Mouse (Mus musculus) heart, postnatal 36 days (tissue): ENCODE data around the gene Bud23. TPM values are rescaled to one million over a fixed set of nuclear protein-coding genes. Genes with fewer than 3 reads are reported as not detected.
A peak's percentile ranks its signal among the peaks of the same experiment; 100 is the strongest.
"Not testable (repeated sequence)": the region's sequence is repeated elsewhere in the genome, so short reads cannot be mapped to it uniquely, and the experiment has no call there.

Experiments
- DNase-seq, 2 experiments: peaks; one replicate each; pipeline ENCODE4 v3.0.0; 2021 to 2022
- intact Hi-C: fragments of 180-260 bp; cut with DNase I; formaldehyde crosslinking; loops from one replicate; pipeline ENCODE4 v1.15.1; 2025
- total RNA-seq, 2 experiments: library from RNA; stranded (reverse); gene quantifications; 2 replicates each; pipeline ENCODE4 v1.2.3; 2021

The Bud23 gene
- 10 to 100 TPM; 21.2 to 24.7 TPM for total RNA-seq

DNA sequence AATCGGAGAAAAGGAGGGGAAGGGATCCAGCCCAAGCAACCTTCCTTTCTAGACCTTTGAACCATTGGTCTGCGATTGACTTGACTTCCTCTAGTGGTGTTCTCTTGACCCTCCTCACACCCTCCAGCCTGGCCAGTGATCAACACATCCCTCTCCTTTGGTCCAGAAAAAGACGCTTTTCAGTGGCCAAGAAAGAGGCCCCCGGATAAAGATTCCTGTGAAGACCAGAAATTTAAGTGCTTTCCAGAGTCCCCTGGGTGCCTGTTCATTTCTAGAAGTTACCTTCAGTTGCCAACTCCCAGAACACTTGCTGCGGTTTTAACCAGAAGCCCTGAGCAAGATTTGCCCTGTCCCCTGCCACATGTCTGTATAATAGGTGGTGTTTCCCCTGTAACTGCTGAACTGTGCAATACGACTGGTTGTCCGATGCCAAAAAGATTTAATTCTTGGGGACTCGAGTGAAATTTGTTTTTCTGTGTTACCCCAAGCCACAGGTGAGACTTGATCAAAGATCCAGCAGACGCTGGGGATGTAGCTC is at the start of gene Bud23:
Bud23 (minus strand) TSS at position 51 of the 538 bp plus-strand sequence.
- not testable (repeated sequence) for DNase-seq
- intact Hi-C loops = loop anchor here (2.0 to 5.0 kb wide), 2 partner anchors 50 to 122 kb away; partner anchors contain the start of gene Baz1b

DNA sequence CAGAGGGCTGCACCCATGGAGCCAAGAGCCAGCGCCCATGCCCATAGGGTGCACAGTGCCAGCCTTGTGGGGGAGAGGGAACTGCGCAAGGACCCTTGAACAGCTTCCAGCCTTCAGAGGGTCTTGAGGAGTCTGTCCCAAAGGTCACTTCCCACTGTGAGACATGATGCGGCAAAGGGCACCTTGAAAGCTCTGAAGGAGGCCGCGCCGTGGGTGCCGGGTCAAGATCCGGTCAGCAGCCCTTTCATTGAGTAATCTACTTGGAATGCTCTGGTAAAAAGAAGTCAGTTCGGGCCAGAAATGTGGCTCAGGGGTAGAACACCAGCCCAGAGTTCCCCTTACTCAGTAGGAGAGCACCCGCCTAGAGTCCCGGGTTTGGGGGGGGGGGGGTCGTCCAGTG is 49.0 kb upstream of the Bud23 start:
- DNase-seq = no peak
- intact Hi-C loops = no loop called here

DNA sequence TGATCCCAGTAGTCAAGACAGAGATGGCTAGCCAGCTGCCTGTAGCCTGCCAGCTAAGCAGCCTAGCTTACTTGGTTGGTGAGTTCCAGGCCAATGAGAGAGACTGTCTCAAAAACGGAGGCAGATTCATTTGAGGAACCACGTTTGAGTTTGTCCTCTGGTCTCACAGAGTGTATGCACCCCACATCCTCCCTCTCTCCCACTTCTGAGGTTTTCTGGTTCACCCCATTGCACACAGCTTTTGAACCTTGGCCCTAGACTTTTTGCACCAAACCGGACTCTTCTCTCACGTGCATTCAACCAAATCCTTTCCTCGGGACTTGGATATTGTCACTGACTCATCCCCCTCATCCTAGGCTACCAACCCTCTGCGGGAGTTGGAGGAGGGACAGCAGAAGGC is 45.2 kb upstream of the Bud23 start:
- intact Hi-C loops = no loop called here
- no peak for DNase-seq

DNA sequence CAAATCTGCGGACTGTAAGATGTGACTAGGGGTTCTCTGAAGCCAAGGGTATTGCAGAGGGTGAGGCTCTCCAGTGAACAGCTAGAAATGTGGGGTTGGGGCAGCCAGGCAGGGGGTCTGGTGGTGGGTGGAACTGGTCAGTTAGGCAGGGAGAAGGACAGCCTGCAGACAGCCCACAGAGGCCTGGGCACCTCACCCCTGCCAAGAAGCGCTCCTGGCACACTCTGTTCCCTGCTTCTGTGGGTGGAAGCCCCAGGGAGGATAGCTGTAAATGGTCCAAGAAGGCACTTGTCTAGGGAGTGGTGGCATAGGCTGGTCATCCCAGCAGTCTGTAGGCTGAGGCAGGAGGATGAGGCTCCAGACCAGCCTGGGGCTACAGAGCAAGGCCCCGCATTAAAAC is 44.7 kb upstream of the Bud23 start:
- intact Hi-C loops = no loop called here
- DNase-seq = no peak

DNA sequence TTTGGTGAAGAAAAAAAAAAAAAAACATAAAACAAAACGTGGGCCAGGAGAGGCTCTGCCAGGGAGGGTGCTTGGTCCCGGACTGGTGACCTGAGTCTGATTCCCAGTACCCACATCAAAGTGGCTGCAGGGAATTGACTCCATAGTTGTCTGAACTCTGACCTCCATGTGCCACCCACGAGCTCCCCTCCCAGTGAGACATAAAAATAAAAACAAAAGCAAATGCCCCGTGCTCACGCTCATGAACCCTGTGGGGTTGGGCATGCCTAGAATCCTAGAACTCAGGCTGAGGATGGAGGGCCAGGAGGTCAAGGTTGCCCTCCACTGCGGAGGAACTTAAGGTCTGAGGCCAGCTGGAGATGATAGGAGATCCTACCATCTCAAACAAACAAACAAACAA is 44.3 kb upstream of the Bud23 start:
- intact Hi-C loops = no loop called here
- no peak for DNase-seq

DNA sequence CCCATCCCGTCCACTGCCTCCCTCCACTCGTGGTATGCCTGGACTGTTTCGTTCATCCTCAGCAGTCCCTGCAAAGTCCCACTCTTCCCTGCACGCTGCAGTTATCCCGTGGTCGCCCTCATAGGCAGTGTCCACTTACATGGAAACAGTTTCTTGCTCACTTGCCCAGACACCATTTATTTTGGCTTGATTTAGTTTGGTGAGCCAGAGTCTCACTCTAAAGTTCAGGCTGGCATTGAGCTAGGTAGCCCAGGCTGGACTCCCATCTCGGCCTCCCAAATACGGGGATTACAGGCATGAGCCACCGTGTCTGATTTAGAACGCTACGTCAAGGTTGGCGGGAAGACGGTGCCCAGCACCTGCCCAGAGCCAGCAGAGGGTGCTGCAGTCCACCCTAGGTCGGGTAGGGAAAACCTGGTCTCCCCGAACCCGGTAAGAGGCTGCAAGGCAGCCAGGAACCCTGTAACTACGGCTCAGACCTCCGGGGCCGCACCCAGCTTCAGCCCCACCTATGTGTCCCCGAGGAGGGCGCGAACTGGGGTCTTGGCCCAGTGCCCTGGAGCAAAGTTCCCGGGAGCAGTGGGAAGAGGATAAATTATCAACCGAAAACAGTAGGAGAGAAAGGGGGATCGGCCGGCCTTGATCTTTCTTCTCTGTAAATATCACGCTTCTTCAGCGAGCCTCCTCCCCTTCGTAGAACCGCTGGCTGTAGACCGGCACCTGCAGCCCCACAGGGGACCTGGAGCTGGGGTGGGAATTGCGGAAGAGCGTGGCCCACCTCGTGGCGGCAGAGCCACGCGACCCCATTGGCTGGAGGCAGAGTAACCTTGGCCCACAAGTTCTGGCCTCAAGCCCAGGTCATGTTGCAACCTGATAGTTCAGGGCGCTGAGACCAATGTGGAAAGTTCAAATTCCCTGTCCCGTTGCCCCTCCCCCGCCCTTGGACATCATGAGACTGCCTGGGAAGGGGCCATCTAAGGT is 43.1 kb upstream of the Bud23 start:
- DNase-seq = peak; percentile 67 to 79
- intact Hi-C loops = no loop called here

DNA sequence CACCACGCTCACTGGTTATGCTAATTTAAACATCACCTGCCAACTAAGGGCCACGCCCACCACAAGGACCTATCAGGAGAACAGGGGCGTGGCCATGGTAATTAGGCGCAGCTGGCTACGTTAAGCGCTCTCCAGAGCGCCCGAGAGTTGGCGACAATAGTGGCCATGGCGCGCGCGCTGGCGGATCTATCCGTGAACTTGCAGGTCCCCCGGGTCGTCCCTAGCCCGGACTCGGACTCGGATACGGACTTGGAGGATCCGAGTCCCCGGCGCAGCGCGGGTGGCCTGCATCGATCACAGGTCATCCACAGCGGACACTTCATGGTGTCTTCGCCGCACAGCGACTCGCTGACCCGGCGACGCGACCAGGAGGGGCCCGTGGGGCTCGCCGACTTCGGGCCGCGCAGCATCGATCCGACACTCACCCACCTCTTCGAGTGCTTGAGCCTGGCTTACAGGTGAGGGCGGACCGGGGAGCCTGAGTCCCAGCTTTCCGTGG is 42.0 kb upstream of the Bud23 start:
- peak; percentile 76 to 77 for DNase-seq
- intact Hi-C loops = no loop called here

DNA sequence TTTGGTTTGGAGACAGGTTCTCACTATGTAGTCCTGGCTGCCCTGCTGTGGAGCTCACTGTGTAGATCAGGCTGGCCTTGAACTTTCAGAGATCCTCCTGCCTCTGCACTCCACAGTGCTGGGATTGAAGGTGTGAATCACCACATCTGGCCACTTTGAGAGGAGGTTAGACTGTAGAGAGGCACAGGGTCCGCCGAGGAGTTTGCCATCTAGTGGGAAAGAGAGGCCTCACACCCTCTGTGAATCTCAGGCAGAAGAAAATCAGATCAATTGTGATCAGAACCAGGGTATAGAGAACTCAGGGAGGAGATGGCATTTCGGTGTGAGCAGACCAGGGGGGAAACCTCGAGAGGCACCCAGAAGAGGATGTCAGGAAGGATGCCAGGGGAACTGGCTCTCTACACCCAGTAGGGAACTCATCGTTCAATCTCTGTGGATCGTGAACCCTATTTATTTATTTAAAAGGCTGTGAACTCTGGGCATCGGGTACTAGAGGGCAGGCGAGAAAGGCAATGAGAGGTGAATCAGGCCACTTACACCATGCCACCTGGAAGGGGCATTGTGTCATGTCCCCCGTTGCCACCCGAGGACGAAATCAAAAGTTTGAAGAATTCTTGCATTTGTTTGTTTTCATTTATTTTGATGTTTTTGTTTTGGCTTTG is 39.4 kb upstream of the Bud23 start:
- no peak for DNase-seq
- intact Hi-C loops = loop anchor here (5.0 kb wide), 1 partner anchor 87 kb away; no protein-coding TSS in a partner anchor

DNA sequence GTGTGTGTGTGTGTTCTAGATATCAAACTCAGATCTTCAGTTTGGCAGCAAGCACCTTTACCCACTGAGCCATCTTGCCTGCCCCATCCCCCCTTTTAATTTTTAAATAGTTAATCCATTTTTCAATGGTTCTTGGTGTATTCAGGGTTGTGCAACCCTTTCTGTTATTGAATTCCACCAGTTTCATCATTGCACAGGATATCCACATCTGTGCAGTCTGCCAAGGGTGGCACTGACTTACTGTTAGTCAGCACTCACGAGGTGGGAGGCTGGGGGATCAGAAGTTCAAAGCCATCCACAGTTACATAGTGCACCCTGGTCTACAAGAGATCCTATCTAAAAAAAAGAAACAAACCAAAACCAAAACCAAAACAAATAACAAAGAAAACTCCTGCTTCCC is 36.2 kb upstream of the Bud23 start:
- intact Hi-C loops = loop anchor here (5.0 kb wide), 1 partner anchor 84 kb away; no protein-coding TSS in a partner anchor
- DNase-seq = no peak

DNA sequence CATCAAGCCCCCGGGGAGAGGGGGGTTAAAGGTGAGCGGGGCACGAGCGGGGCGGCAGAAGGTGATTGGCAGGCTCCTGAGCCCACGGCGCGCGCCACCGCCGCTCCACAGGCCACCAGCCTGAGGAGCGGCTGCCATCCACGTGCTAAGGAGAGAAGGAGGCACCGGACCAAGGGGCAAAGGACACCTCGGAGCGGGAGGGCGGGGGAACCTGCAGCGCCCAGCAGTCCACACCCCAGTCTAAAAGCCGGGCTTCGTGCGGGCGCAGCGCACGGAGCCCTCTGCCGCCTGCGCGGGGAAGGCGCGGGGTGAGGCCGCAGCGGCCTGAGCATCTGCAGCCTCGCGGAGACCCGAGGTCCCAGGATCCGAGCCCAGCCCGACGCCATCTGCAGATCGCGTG is 24.9 kb upstream of the Bud23 start, which contains the start of gene Mlxipl:
Mlxipl (plus strand) TSS at position 238 of the 400 bp plus-strand sequence.
- no peak for DNase-seq
- intact Hi-C loops = no loop called here

DNA sequence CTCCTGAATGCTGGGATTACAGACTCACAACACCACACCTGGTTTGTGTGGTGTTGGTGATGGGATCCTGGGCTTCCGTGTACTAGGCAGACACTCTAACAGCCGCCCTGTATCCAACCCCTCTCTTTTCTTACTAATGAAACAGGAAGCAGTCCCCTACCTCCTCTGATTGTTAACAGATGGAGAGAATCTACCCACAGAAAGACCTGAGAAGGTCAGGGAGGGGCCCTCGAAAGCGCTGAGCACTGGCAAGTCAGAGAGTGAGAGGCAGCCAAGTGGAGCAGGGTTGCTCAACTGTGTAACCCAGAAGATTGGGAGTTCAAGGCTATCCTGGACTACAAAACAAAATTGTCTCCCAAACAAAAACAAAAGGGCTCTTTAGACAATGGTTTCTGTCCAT is 22.1 kb upstream of the Bud23 start:
- DNase-seq = no peak
- intact Hi-C loops = no loop called here

DNA sequence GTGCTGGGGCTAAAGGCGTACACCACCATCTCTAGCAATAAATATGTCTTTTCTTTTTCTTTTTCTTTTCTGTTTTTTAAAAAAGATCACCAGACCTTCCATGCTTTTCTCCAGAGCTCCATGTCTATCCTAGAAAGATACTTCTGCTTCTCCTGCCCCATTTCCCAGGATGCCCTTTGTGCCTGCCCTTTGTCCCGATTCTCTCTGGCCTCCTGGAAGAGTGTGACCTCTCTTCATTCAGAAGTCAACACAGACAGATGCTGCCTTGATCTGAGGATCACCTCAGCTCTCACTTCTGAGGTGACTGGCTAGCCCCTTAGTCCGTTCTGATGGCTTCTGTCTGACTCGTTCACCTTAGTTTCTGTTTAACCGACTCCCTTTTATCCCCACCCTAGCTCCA is 15.8 kb upstream of the Bud23 start:
- intact Hi-C loops = no loop called here
- no peak for DNase-seq

DNA sequence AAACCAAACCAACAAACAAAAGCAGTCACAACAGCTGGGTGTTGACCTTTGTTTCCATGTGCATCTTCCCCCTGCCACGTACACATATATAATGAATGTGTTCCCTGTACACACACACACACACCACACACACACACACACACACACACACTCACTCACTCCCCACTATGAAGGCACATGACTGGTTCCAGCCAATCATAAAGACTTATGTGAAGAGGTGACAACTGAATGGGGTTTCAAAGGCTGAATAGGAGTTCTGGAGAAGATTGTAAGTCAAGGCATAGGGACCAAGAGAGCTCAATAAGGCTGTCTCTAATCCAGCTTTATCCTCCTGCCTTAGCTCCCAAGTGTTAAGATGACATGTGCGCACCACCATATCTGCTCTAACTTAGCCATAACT is 14.8 kb upstream of the Bud23 start:
- intact Hi-C loops = loop anchor here (2.0 kb wide), 1 partner anchor 69 kb away; no protein-coding TSS in a partner anchor
- no peak for DNase-seq

DNA sequence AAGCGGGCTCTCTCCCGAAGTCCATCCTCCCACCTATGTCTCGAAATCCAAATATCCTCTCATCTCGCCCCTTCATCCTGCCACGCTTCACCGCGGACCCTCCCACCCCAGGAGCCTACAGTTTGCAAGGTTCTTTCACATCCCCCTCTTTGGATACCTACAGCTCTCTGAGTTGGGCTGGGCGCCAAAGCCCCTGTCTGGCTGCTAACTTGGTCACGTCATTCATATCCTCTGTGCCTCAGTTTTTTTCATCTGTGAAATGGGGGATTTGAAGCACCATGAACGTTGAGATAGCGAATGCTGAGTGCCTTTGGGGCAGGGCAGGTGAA is 13.7 kb upstream of the Bud23 start:
- DNase-seq = no peak
- intact Hi-C loops = loop anchor here (2.0 kb wide), 1 partner anchor 68 kb away; no protein-coding TSS in a partner anchor

DNA sequence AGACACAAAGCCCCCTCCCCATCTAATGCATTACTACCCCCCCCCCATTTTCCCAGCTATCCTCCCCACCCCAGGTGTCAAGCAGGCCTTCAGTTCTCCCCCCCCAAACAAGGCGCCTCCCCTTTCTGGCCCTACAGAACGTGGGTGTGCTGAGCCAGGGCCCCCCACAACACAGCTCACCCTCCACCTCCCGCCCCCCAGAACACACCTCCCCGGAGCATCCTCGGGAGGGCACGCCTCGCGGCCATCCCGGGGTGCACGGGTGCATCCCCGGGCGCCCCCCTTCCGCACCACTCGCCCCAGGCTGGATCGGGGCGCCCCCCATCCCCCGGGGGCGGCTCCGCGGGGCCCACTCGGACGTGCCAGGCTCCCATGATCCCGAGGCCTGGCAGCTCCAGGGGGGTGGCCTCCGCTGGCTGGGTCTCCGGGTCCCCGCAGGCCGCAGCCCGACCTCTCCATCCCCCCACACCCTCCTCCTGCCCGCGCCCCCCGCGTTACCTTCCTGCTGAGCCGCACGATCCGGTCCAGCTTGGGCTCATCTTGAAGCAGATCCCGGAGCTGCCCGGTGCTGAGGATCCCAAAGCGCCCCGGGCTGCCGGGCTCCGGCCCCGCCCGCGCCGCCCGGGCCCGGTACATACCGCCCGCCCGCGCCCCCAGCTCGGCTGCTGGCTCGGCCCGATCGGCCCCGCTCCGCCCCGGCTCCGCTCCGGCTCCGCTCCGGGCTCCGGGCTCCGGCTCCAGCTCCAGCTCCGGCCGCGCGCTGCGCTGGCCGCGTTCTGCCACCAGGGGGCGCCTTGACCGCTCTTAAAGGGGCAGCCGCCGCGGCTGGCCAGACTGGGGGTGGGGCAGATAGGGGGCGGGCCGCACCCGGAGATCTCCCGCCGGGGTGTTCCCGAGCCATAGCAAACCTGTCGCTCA is 13.1 kb upstream of the Bud23 start, which contains the start of gene Vps37d:
Vps37d (minus strand) TSS at position 703 of the 918 bp plus-strand sequence.
- intact Hi-C loops = loop anchor here (2.0 kb wide), 1 partner anchor 67 kb away; no protein-coding TSS in a partner anchor
- DNase-seq = peak; percentile 97 to 98

DNA sequence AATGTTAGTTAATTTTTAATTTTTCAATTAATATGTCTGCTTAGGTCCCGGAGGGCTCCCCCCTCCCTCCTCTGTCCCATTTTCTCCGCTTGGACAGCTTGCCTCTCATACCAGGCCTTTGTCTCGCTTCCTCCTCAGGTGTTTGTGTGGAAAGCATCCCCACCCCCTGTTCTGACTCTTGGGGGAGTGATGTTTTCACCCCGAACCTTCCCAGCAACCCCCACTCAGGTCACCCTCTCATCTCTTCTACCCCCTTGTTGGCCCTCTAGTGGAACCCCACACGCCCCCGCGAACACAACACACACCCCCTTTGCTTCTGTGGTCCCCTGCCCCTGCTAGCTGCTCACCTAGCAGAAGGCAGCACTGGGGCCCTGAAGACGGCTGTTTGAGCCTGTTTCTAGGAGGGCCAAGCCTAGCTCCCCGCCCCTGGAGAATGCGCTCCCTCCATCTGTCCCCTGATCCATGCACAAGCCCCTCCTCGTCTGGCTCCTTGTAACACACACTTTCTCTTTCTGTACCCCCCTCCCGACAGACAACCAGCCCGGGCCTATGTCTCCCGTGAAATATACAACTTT is 12.3 kb upstream of the Bud23 start:
- intact Hi-C loops = no loop called here
- peak in 1 of 2 experiments; percentile 16 for DNase-seq

DNA sequence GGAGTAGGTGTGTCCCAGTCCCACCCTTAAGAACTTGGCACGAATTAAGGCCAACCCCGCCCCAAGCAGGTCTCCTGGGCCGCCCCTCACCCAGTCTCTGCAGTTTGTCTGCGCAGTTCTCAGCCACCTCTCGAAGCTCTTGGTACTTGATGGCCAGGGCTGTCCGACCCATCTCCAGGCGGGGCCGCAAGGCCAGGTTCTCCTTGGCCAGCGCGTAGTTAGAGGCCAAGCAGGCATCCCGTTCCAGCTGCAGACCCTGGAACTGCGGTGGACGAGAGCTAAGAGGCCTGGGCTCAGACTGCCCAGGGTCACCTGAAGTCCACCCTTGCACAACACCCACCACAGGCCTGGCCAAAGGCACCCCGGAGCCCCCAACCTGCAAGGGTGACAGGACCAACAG is 11.6 kb upstream of the Bud23 start:
- DNase-seq = no peak
- intact Hi-C loops = no loop called here

DNA sequence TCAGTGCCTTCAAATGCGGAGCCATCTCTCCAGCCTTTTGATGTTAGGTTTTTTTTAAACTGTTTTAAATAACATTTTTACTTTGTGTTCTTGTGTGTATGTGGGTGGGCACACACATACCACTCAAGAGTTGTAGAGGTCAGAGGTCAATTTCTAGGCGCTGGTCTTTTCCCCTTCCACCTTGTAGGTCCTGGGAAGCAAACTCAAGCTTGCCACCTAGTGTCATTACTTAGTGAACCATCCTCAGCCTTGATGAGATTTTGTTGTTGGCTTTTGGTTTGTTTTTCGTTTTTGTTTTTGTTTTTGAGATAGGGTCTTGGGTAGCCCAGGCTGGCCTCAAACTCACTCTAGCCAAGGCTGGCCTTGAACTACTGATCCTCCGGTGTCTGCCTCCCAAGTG is 10.9 kb upstream of the Bud23 start:
- no peak for DNase-seq
- intact Hi-C loops = no loop called here

DNA sequence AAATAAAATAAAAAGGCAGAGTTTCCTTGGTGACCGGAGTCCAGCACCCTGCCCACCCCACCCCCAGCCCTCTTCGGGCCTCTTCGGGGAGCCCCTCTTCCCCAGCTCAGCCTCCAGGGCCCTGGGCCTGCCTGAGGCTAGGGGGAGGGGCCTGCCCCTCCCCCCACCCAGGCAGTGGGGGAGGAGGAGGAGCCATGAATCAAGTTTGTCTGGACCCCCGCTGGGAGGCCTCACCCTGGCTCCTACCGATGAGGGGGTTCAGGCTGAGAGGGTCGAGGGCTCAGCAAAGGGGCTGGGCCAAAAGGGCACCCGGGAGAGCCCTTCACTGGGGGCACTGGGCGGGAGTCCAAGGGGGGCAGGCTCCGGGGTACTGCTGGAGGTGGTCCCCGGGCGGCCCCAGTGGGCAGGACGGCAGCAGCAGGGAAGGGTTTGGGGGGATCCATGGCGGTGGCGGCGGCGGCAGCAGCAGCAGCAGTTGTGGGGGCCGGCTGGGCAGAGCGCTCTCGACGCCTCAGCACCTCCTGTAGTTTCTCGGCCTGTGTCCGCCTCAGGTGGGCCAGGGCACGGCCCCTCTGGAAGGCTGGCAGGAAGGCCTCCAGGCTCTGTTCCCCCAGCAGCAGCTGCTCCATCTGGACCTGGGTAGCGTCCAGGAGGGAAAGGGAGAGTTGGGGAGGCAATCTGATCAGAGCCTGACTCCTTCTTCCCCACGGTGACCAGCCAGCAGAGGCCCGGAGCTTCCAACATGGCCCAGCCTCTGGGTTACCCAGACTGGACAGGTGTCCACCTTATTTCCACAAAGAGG is 8.8 kb upstream of the Bud23 start:
- DNase-seq = no peak
- intact Hi-C loops = no loop called here
